Mouse (Mus musculus): ENCODE measurements around the gene Gm49380.

- TF ChIP-seq POLR2A (IDR thresholded peaks at IDR 0.05; ENCODE audit: insufficient read depth, low read depth, low read length) (no peak), CTCF (IDR thresholded peaks at IDR 0.05) (no peak)
Observed at GRCm38 (mm10) chr9:44041511-44042395, 71.5 kb downstream of the Gm49380 start.
